Mouse (Mus musculus): ENCODE data around the gene Alkbh1.
A peak's percentile ranks its signal among the peaks of the same experiment; 100 is the strongest.
"Not testable (repeated sequence)": the region's sequence is repeated elsewhere in the genome, so short reads cannot be mapped to it uniquely, and the experiment has no call there.

The Alkbh1 gene

GRCm38 (mm10) chr12:87443700-87444122, at the start of gene Alkbh1, which contains the start of gene Slirp:
Gene Alkbh1 (minus strand): TSS chr12:87444017.
Gene Slirp (plus strand): TSS chr12:87443896.
- DNase-seq (ENCODE audit: inconsistent age in 2 of 2, low spot score in 1 of 2): peak; percentile 92 to 97

- DNase-seq (ENCODE audit: inconsistent age in 2 of 2, low spot score in 1 of 2): not testable (repeated sequence)
Measured at GRCm38 (mm10) chr12:87488683-87489082, 44.9 kb upstream of the Alkbh1 start.

- DNase-seq (ENCODE audit: inconsistent age in 2 of 2, low spot score in 1 of 2): not testable (repeated sequence)
Measured at GRCm38 (mm10) chr12:87482482-87482881, 38.7 kb upstream of the Alkbh1 start.

- DNase-seq (ENCODE audit: inconsistent age in 2 of 2, low spot score in 1 of 2): no peak
Measured at GRCm38 (mm10) chr12:87474756-87475155, 30.9 kb upstream of the Alkbh1 start.

GRCm38 (mm10) chr12:87471964-87472786, 28.4 kb upstream of the Alkbh1 start, which contains the start of gene Snw1:
Gene Snw1 (minus strand): TSS chr12:87472274.
- peak; percentile 95 to 98 for DNase-seq (ENCODE audit: inconsistent age in 2 of 2, low spot score in 1 of 2)

- peak; percentile 18 to 79 for DNase-seq (ENCODE audit: inconsistent age in 2 of 2, low spot score in 1 of 2)
Measured at GRCm38 (mm10) chr12:87471421-87471963, 27.7 kb upstream of the Alkbh1 start.

GRCm38 (mm10) chr12:87470263-87471136, 26.7 kb upstream of the Alkbh1 start:
- peak; percentile 19 to 66 for DNase-seq (ENCODE audit: inconsistent age in 2 of 2, low spot score in 1 of 2)

- no peak for DNase-seq (ENCODE audit: inconsistent age in 2 of 2, low spot score in 1 of 2)
Measured at GRCm38 (mm10) chr12:87464678-87465297, 21.0 kb upstream of the Alkbh1 start.

GRCm38 (mm10) chr12:87449456-87449855, 5.6 kb upstream of the Alkbh1 start:
- DNase-seq (ENCODE audit: inconsistent age in 2 of 2, low spot score in 1 of 2): no peak

- no peak for DNase-seq (ENCODE audit: inconsistent age in 2 of 2, low spot score in 1 of 2)
Measured at GRCm38 (mm10) chr12:87444211-87444610, 394 bp upstream of the Alkbh1 start.

GRCm38 (mm10) chr12:87443115-87443699, 610 bp downstream of the Alkbh1 start:
- no peak for DNase-seq (ENCODE audit: inconsistent age in 2 of 2, low spot score in 1 of 2)

GRCm38 (mm10) chr12:87442177-87443114, 1.4 kb downstream of the Alkbh1 start:
- no peak for DNase-seq (ENCODE audit: inconsistent age in 2 of 2, low spot score in 1 of 2)

GRCm38 (mm10) chr12:87428885-87429284, 14.9 kb downstream of the Alkbh1 start:
- no peak for DNase-seq (ENCODE audit: inconsistent age in 2 of 2, low spot score in 1 of 2)

GRCm38 (mm10) chr12:87428295-87428694, 15.5 kb downstream of the Alkbh1 start:
- no peak for DNase-seq (ENCODE audit: inconsistent age in 2 of 2, low spot score in 1 of 2)

- DNase-seq (ENCODE audit: inconsistent age in 2 of 2, low spot score in 1 of 2): no peak
Measured at GRCm38 (mm10) chr12:87426354-87427031, 17.3 kb downstream of the Alkbh1 start.

- DNase-seq (ENCODE audit: inconsistent age in 2 of 2, low spot score in 1 of 2): no peak
Measured at GRCm38 (mm10) chr12:87424516-87424915, 19.3 kb downstream of the Alkbh1 start.

GRCm38 (mm10) chr12:87423700-87424099, 20.1 kb downstream of the Alkbh1 start:
- DNase-seq (ENCODE audit: inconsistent age in 2 of 2, low spot score in 1 of 2): no peak

- no peak for DNase-seq (ENCODE audit: inconsistent age in 2 of 2, low spot score in 1 of 2)
Measured at GRCm38 (mm10) chr12:87421708-87422507, 21.9 kb downstream of the Alkbh1 start.
